Mouse (Mus musculus): ENCODE measurements around the gene Map7.

GRCm38 (mm10) chr10:20141376-20141775, 6.9 kb upstream of the Map7 start:
- TF ChIP-seq CTCF (IDR thresholded peaks at IDR 0.05; ENCODE audit: borderline replicate concordance, insufficient read depth, low read length) (no peak), POLR2A (IDR thresholded peaks at IDR 0.05; ENCODE audit: low read depth, low read length) (no peak)
